Mouse (Mus musculus) MEL (cell line): ENCODE data around the gene Trpm3. TPM values are rescaled to one million over a fixed set of nuclear protein-coding genes. Genes with fewer than 3 reads are reported as not detected.

Source experiments
- DNase-seq: peaks from one replicate; pipeline ENCODE4 v3.0.0; 2011; ENCODE audit warnings: low read depth, low spot score
- H3K27ac ChIP-seq: 2 replicates; pipeline ENCODE4 v1.5.1; 2012; ENCODE audit warnings: low read depth, mild to moderate bottlenecking, control low read depth, low read length, moderate library complexity; ENCODE audit not compliant: control insufficient read depth
- H3K27me3 ChIP-seq, 2 experiments: fragments of 150-350 bp in 1 of 2; sonication (generic) in 1 of 2; 2 replicates each; pipeline ENCODE4 v1.6.1; 2012; ENCODE audit warnings: low read length in 2 of 2, mild to moderate bottlenecking in 2 of 2, improper control_type of control experiment in 1 of 2, moderate library complexity in 1 of 2; ENCODE audit not compliant: insufficient read depth in 2 of 2, control insufficient read depth in 1 of 2
- H3K36me3 ChIP-seq, 2 experiments: 2 replicates each; pipeline ENCODE4 v1.6.1; 2012 to 2014; ENCODE audit warnings: low read length in 2 of 2, improper control_type of control experiment in 1 of 2, inconsistent platforms in 1 of 2, mild to moderate bottlenecking in 1 of 2; ENCODE audit not compliant: insufficient read depth in 2 of 2, control insufficient read depth in 1 of 2
- H3K4me1 ChIP-seq, 2 experiments: fragments of 150-350 bp in 1 of 2; sonication (generic) in 1 of 2; 2 replicates each; pipeline ENCODE4 v1.6.1; 2012; ENCODE audit warnings: low read length in 2 of 2, improper control_type of control experiment in 1 of 2, mild to moderate bottlenecking in 1 of 2; ENCODE audit not compliant: insufficient read depth in 2 of 2, control insufficient read depth in 1 of 2
- H3K4me3 ChIP-seq, 2 experiments: fragments of 150-350 bp in 1 of 2; sonication (generic) in 1 of 2; 2 replicates each; pipeline ENCODE4 v1.5.1; 2012; ENCODE audit warnings: low read depth in 2 of 2, low read length in 2 of 2, mild to moderate bottlenecking in 2 of 2, moderate library complexity in 2 of 2, control low read depth in 1 of 2, improper control_type of control experiment in 1 of 2; ENCODE audit not compliant: control insufficient read depth in 1 of 2, insufficient read depth in 1 of 2
- H3K79me2 ChIP-seq: 2 replicates; pipeline ENCODE4 v1.6.1; 2012; ENCODE audit warnings: mild to moderate bottlenecking, low read length, moderate library complexity; ENCODE audit not compliant: control insufficient read depth, poor library complexity, insufficient read depth
- H3K9ac ChIP-seq: 2 replicates; pipeline ENCODE4 v1.6.1; 2012; ENCODE audit warnings: low read depth, mild to moderate bottlenecking, control low read depth, low read length, moderate library complexity; ENCODE audit not compliant: control insufficient read depth, poor library complexity, severe bottlenecking
- H3K9me3 ChIP-seq: fragments of 150-350 bp; sonication (generic); replicated peaks from 2 replicates; pipeline ENCODE4 v1.6.1; 2012; ENCODE audit warnings: mild to moderate bottlenecking, low read length, improper control_type of control experiment, moderate library complexity; ENCODE audit not compliant: insufficient read depth
- CHD1 ChIP-seq: IDR thresholded peaks from 2 replicates; pipeline ENCODE4 v1.6.1; 2012; ENCODE audit warnings: low read depth, mild to moderate bottlenecking, inconsistent platforms, low read length, improper control_type of control experiment
- CTCF ChIP-seq, 3 experiments: IDR thresholded peaks in 2 of 3; conservative IDR thresholded peaks in 1 of 3; 2 replicates each; pipeline ENCODE4 v1.5.1; 2011 to 2012; ENCODE audit warnings: low read length in 3 of 3, low read depth in 2 of 3, mild to moderate bottlenecking in 2 of 3, improper control_type of control experiment in 1 of 3, inconsistent platforms in 1 of 3, mixed read lengths in 1 of 3, moderate library complexity in 1 of 3; ENCODE audit not compliant: control insufficient read depth in 1 of 3, insufficient read depth in 1 of 3, poor library complexity in 1 of 3, severe bottlenecking in 1 of 3
- GATA1 ChIP-seq: IDR thresholded peaks from 2 replicates; pipeline ENCODE4 v1.6.1; 2011; ENCODE audit warnings: low read depth, low read length, improper control_type of control experiment
- HCFC1 ChIP-seq: IDR thresholded peaks from 2 replicates; pipeline ENCODE4 v1.6.1; 2012; ENCODE audit warnings: low read depth, mild to moderate bottlenecking, inconsistent platforms, low read length, improper control_type of control experiment, moderate library complexity
- KAT2A ChIP-seq: conservative IDR thresholded peaks from 2 replicates; pipeline ENCODE4 v1.6.1; 2012; ENCODE audit warnings: low read depth, low read length, improper control_type of control experiment, inconsistent platforms
- MAFK ChIP-seq: IDR thresholded peaks from 2 replicates; pipeline ENCODE4 v1.6.1; 2011; ENCODE audit warnings: low read depth, mild to moderate bottlenecking, low read length, improper control_type of control experiment, borderline replicate concordance
- MAX ChIP-seq: IDR thresholded peaks from 2 replicates; pipeline ENCODE4 v1.6.1; 2011; ENCODE audit warnings: low read length, improper control_type of control experiment
- MYB ChIP-seq: IDR thresholded peaks from 2 replicates; pipeline ENCODE4 v1.6.1; 2011; ENCODE audit warnings: mild to moderate bottlenecking, low read depth, low read length, improper control_type of control experiment
- NELFE ChIP-seq: IDR thresholded peaks from 2 replicates; pipeline ENCODE4 v1.6.1; 2011; ENCODE audit warnings: low read depth, low read length, improper control_type of control experiment
- POLR2A ChIP-seq, 2 experiments: IDR thresholded peaks; 2 replicates each; pipeline ENCODE4 v1.6.1; 2011 to 2012; ENCODE audit warnings: low read length in 2 of 2, mild to moderate bottlenecking in 2 of 2, control low read depth in 1 of 2, improper control_type of control experiment in 1 of 2, low read depth in 1 of 2, moderate library complexity in 1 of 2; ENCODE audit not compliant: control insufficient read depth in 1 of 2, insufficient read depth in 1 of 2, poor library complexity in 1 of 2
- POLR2AphosphoS2 ChIP-seq: IDR thresholded peaks from 2 replicates; pipeline ENCODE4 v1.6.1; 2011; ENCODE audit warnings: low read length, improper control_type of control experiment
- RCOR1 ChIP-seq: IDR thresholded peaks from 2 replicates; pipeline ENCODE4 v1.6.1; 2012; ENCODE audit warnings: low read depth, mild to moderate bottlenecking, inconsistent platforms, low read length, improper control_type of control experiment
- SIN3A ChIP-seq: IDR thresholded peaks from 2 replicates; pipeline ENCODE4 v1.6.1; 2012; ENCODE audit warnings: low read length, improper control_type of control experiment, inconsistent platforms
- TAL1 ChIP-seq: IDR thresholded peaks from 2 replicates; pipeline ENCODE4 v1.6.1; 2012; ENCODE audit warnings: mild to moderate bottlenecking, inconsistent platforms, low read length, moderate library complexity, mixed read lengths
- TBP ChIP-seq: IDR thresholded peaks from 2 replicates; pipeline ENCODE4 v1.8.0; 2011; ENCODE audit warnings: low read depth, low read length, improper control_type of control experiment
- TCF12 ChIP-seq: IDR thresholded peaks from 2 replicates; pipeline ENCODE4 v1.6.1; 2014; ENCODE audit warnings: low read depth, mild to moderate bottlenecking, inconsistent platforms, low read length, improper control_type of control experiment, moderate library complexity
- UBTF ChIP-seq: IDR thresholded peaks from 2 replicates; pipeline ENCODE4 v1.6.1; 2012; ENCODE audit warnings: low read depth, mild to moderate bottlenecking, inconsistent platforms, low read length, improper control_type of control experiment, moderate library complexity, borderline replicate concordance; ENCODE audit not compliant: insufficient read depth
- USF1 ChIP-seq: IDR thresholded peaks from 2 replicates; pipeline ENCODE4 v1.6.1; 2014; ENCODE audit warnings: low read depth, mild to moderate bottlenecking, inconsistent platforms, low read length, improper control_type of control experiment, moderate library complexity
- USF2 ChIP-seq, 2 experiments: IDR thresholded peaks; 2 replicates each; pipeline ENCODE4 v1.6.1; 2011 to 2012; ENCODE audit warnings: improper control_type of control experiment in 2 of 2, low read length in 2 of 2, borderline replicate concordance in 1 of 2, inconsistent platforms in 1 of 2, low read depth in 1 of 2, mild to moderate bottlenecking in 1 of 2; ENCODE audit not compliant: insufficient read depth in 1 of 2
- ZKSCAN1 ChIP-seq: IDR thresholded peaks from 2 replicates; pipeline ENCODE4 v1.6.1; 2012; ENCODE audit warnings: low read depth, mild to moderate bottlenecking, inconsistent platforms, low read length, improper control_type of control experiment, moderate library complexity
- ZMIZ1 ChIP-seq: IDR thresholded peaks from 2 replicates; pipeline ENCODE4 v1.6.1; 2012; ENCODE audit warnings: low read depth, mild to moderate bottlenecking, inconsistent platforms, low read length, improper control_type of control experiment, moderate library complexity
- ZNF384 ChIP-seq: IDR thresholded peaks from 2 replicates; pipeline ENCODE4 v1.6.1; 2012; ENCODE audit warnings: low read depth, mild to moderate bottlenecking, inconsistent platforms, low read length, improper control_type of control experiment
- polyA plus RNA-seq, 2 experiments: library from polyadenylated mRNA; stranded (reverse) in 1 of 2; unstranded in 1 of 2; fragments of >175 nt in 1 of 2; fragments of >200 nt in 1 of 2; gene quantifications; 2 replicates each; pipeline versions ENCODE4 v1.2.1 to v1.2.4; 2012; ENCODE audit warnings: low replicate concordance in 2 of 2, low read depth in 1 of 2; ENCODE audit not compliant: insufficient read length in 2 of 2, insufficient read depth in 1 of 2, missing spikeins in 1 of 2
- total RNA-seq: library from RNA; depleted of rRNA; stranded (reverse); fragments of 300-350 nt; gene quantifications from 2 replicates; pipeline ENCODE4 v1.2.3, GENCODE M21; 2012

Trpm3 gene
- total and polyA plus RNA-seq, 3 experiments, result not detected

- H3K36me3 ChIP-seq, result no peaks in the 10 kb centered on the region
- no peaks in the 10 kb centered on the region for H3K79me2 ChIP-seq
- no peak for DNase-seq
- no peaks in the 10 kb centered on the region for H3K9me3 ChIP-seq
- no peak overlapping the region for H3K27ac ChIP-seq
- no peak for TF ChIP-seq POLR2A (IDR thresholded peaks at IDR 0.05; ENCODE audit: control insufficient read depth in 1 of 2, insufficient read depth in 1 of 2, low read depth in 1 of 2, low read length in 2 of 2, poor library complexity in 1 of 2)
- no peak for TF ChIP-seq ZNF384
- no peak for TF ChIP-seq MAX
- TF ChIP-seq SIN3A, result no peak
- no peak for TF ChIP-seq POLR2AphosphoS2
- TF ChIP-seq TAL1, result no peak
- TF ChIP-seq USF2 (IDR thresholded peaks at IDR 0.05; ENCODE audit: borderline replicate concordance in 1 of 2, insufficient read depth in 1 of 2, low read depth in 1 of 2, low read length in 2 of 2), result no peak
- TF ChIP-seq CTCF (IDR thresholded peaks at IDR 0.05 in 2 of 3, conservative IDR thresholded peaks at IDR 0.05 in 1 of 3; ENCODE audit: control insufficient read depth in 1 of 3, insufficient read depth in 1 of 3, low read depth in 2 of 3, low read length in 3 of 3, poor library complexity in 1 of 3, severe bottlenecking in 1 of 3), result no peak
- TF ChIP-seq MYB, result no peak
- no peak for TF ChIP-seq NELFE
- no peak for TF ChIP-seq TCF12
- TF ChIP-seq USF1, result no peak
- no peak for TF ChIP-seq HCFC1
- TF ChIP-seq ZKSCAN1, result no peak
- TF ChIP-seq MAFK, result no peak
- TF ChIP-seq GATA1, result no peak
- no peak for TF ChIP-seq CHD1
- no peak for TF ChIP-seq KAT2A
- no peak for TF ChIP-seq UBTF
- TF ChIP-seq RCOR1, result no peak
- TF ChIP-seq, all 39 proteins: peak for 0
- no peaks in the 10 kb centered on the region for H3K4me1 ChIP-seq
- H3K4me3 ChIP-seq, result no peak overlapping the region
- H3K27me3 ChIP-seq, result no peaks in the 10 kb centered on the region
- H3K9ac ChIP-seq, result no peak overlapping the region
These were observed 17.2 kb upstream of the Trpm3 start for GRCm38 (mm10) chr19:22121631-22122030.

DNA sequence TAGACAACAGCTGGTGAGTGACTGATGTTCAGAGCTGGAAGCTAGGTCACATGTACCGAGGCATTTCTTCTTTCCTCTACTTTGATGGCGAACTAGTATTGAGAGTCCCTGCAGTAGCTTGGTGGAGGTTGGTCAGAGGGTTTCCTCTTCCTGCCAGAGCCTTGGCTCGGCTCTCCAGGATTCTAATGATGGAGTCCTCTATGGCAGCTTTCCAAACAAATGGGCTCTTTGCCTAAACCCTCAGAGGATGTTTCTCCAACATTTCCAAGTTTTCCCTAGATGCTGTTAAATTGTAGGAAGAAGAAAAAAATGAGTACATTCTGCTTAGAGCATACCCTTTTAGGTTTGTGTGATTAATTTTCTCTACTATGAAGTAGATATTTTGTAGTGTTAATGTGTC lies 6.2 kb upstream of the Trpm3 start:
- H3K27ac ChIP-seq, result no peak overlapping the region
- no peaks in the 10 kb centered on the region for H3K79me2 ChIP-seq
- no peak for TF ChIP-seq ZMIZ1
- TF ChIP-seq TBP, result no peak
- H3K9ac ChIP-seq, result no peak overlapping the region
- no peaks in the 10 kb centered on the region for H3K4me1 ChIP-seq
- no peaks in the 10 kb centered on the region for H3K36me3 ChIP-seq
- H3K27me3 ChIP-seq, result no peaks in the 10 kb centered on the region; a peak in 1 of 4 replicates
- no peak overlapping the region for H3K4me3 ChIP-seq
- no peak for DNase-seq
- no peaks in the 10 kb centered on the region for H3K9me3 ChIP-seq
